Mouse (Mus musculus) frontal cortex, adult (tissue): Measurements from ENCODE around the gene 4932438A13Rik.
A peak's percentile ranks its signal among the peaks of the same experiment; 100 is the strongest.

Experiments used
- ATAC-seq: cut with Nextera tagmentation; 2 replicates; pipeline ENCODE4 v1.9.2; 2017; ENCODE audit warnings: mild to moderate bottlenecking, moderate library complexity, mixed read lengths; ENCODE audit not compliant: low TSS enrichment

Gene 4932438A13Rik

GRCm38 (mm10) chr3:36918322-36918721 is 55.4 kb downstream of the 4932438A13Rik start:
- no peak for ATAC-seq

- ATAC-seq = no peak
Measured at GRCm38 (mm10) chr3:36941572-36941971, 78.7 kb downstream of the 4932438A13Rik start.

- ATAC-seq = no peak
Measured at GRCm38 (mm10) chr3:36942108-36942507, 79.2 kb downstream of the 4932438A13Rik start.

GRCm38 (mm10) chr3:36943706-36944105 is 80.8 kb downstream of the 4932438A13Rik start:
- no peak for ATAC-seq

- no peak for ATAC-seq
Measured at GRCm38 (mm10) chr3:37037979-37038378, 175.1 kb downstream of the 4932438A13Rik start.

GRCm38 (mm10) chr3:37039811-37040210 is 176.9 kb downstream of the 4932438A13Rik start:
- ATAC-seq = no peak

GRCm38 (mm10) chr3:37051491-37051890 is 188.6 kb downstream of the 4932438A13Rik start:
- ATAC-seq = peak; percentile 97

- no peak for ATAC-seq
Measured at GRCm38 (mm10) chr3:37063406-37063805, 200.5 kb downstream of the 4932438A13Rik start, which contains the start of gene Adad1. Gene Adad1, plus strand, starts transcription at chr3:37063527.

- ATAC-seq = no peak
Measured at GRCm38 (mm10) chr3:37073211-37073610, 210.3 kb downstream of the 4932438A13Rik start.

GRCm38 (mm10) chr3:37084860-37085259 is 222.0 kb downstream of the 4932438A13Rik start:
- ATAC-seq = no peak

- ATAC-seq = no peak
Measured at GRCm38 (mm10) chr3:37090721-37091120, 227.8 kb downstream of the 4932438A13Rik start.
